Mouse (Mus musculus): ENCODE data around the gene Bco2. TPM values are rescaled to one million over a fixed set of nuclear protein-coding genes. Genes with fewer than 3 reads are reported as not detected.

The Bco2 gene
- polyA plus RNA-seq, 1 experiment from 2014 or later, result 0.63 TPM

DNA sequence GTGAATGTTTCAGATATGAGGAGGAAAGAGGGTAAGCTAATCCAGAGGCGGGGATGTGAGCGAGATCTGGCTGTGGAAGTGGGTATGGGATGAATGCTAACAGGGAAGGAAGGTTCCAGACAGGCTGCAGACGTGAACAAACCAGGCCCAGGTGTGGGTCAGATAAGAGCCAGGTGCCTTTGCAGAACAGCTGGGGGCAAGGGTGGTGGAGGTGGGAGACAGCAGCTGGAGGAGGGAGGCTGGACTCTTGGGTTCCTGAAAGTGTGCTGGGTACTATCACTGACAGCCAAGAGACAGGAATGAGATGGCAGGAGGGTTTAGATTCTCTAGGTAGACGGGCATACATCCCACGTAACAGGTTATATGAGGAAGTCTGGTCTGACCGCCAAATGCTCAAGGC lies 57.9 kb downstream of the Bco2 start:
- ATAC-seq (replicated peaks; ENCODE audit: low FRiP score) (no peak), DNase-seq (ENCODE audit: low spot score) (no peak)
- no peaks in the 10 kb centered on the region for H3K9me3 ChIP-seq (ENCODE audit: control insufficient read depth, low read length)
- no peaks in the 10 kb centered on the region for H3K36me3 ChIP-seq (ENCODE audit: control insufficient read depth, insufficient read depth, low read length)
- H3K27me3 ChIP-seq (ENCODE audit: control insufficient read depth, insufficient read depth, low read length), result no peaks in the 10 kb centered on the region
- H3K4me1 ChIP-seq (replicated peaks; ENCODE audit: control insufficient read depth, insufficient read depth, low read length), result no peaks in the 10 kb centered on the region; the same call in 1 of the 2 replicates
- WGBS, result 76% methylated on average over 6 of the region's 6 CpGs
- H3K4me2 ChIP-seq (ENCODE audit: low read depth, low read length, severe bottlenecking), result no peak overlapping the region
- H3K27ac ChIP-seq (ENCODE audit: low read depth, low read length), result no peak overlapping the region
- H3K9ac ChIP-seq (ENCODE audit: low read length), result no peak overlapping the region
- no peak overlapping the region for H3K4me3 ChIP-seq (ENCODE audit: low read depth, low read length)

DNA sequence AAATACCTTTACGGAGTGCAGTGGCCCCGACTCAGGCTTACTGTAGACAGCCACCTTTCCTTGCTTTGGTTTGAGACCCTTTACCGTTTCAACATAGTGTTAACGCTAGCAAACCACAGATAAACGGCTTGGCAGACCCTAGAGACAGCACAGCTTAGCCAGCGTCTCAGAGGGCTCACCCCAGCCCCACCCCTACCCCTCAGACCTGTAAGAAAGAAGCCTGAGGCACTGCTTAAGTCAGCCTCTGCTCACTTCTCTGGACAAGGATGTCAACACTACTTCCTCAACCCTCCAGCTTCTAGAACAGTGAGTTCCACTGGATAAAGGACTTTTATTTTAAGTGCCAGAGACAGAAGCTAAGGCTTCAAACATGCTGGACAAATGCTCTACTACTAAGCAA lies 58.4 kb downstream of the Bco2 start:
- no peaks in the 10 kb centered on the region for H3K27me3 ChIP-seq (ENCODE audit: control insufficient read depth, insufficient read depth, low read length)
- H3K9me3 ChIP-seq (ENCODE audit: control insufficient read depth, low read length), result no peaks in the 10 kb centered on the region
- H3K27ac ChIP-seq (ENCODE audit: low read depth, low read length), result no peak overlapping the region
- H3K4me3 ChIP-seq (ENCODE audit: low read depth, low read length), result no peak overlapping the region
- 20% methylated on average over 6 of the region's 6 CpGs for WGBS
- no peak overlapping the region for H3K4me2 ChIP-seq (ENCODE audit: low read depth, low read length, severe bottlenecking)
- H3K9ac ChIP-seq (ENCODE audit: low read length), result 0 out of 2 replicates have a peak overlapping the region, but pooled peaks have one; percentile 4
- DNase-seq (ENCODE audit: low spot score) (no peak), ATAC-seq (replicated peaks; ENCODE audit: low FRiP score) (no peak)
- H3K36me3 ChIP-seq (ENCODE audit: control insufficient read depth, insufficient read depth, low read length), result no peaks in the 10 kb centered on the region
- H3K4me1 ChIP-seq (replicated peaks; ENCODE audit: control insufficient read depth, insufficient read depth, low read length), result no peaks in the 10 kb centered on the region; the same call in 1 of the 2 replicates

DNA sequence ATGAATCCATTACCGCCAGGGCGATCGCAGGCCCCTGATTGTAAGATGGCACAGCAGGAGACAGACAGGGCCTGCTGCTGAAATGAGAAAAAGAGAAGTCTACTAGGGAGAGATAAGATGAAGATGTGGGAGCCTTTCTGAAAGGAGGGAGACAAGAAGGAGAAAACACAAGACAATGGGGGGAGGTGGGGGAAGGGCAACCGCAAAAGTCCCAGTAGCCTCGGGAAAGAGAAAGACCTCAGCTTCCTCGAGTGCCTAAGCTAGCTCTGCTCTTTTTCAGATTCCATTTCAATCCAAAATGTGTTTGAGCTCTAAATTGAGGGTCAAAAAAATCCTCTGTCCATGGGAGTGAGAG lies 58.9 kb downstream of the Bco2 start:
- Histone ChIP-seq H3K9ac (ENCODE audit: low read length) (0 out of 2 replicates have a peak overlapping the region, but pooled peaks have one; percentile 4), H3K36me3 (ENCODE audit: control insufficient read depth, insufficient read depth, low read length) (no peaks in the 10 kb centered on the region), H3K27ac (ENCODE audit: low read depth, low read length) (no peak overlapping the region), H3K4me1 (replicated peaks; ENCODE audit: control insufficient read depth, insufficient read depth, low read length) (no peaks in the 10 kb centered on the region; the same call in 1 of the 2 replicates), H3K27me3 (ENCODE audit: control insufficient read depth, insufficient read depth, low read length) (no peaks in the 10 kb centered on the region), H3K4me3 (ENCODE audit: low read depth, low read length) (no peak overlapping the region), H3K4me2 (ENCODE audit: low read depth, low read length, severe bottlenecking) (no peak overlapping the region), H3K9me3 (ENCODE audit: control insufficient read depth, low read length) (no peaks in the 10 kb centered on the region)
- 21% methylated on average over 6 of the region's 6 CpGs for WGBS
- DNase-seq (ENCODE audit: low spot score) (no peak), ATAC-seq (replicated peaks; ENCODE audit: low FRiP score) (no peak)

DNA sequence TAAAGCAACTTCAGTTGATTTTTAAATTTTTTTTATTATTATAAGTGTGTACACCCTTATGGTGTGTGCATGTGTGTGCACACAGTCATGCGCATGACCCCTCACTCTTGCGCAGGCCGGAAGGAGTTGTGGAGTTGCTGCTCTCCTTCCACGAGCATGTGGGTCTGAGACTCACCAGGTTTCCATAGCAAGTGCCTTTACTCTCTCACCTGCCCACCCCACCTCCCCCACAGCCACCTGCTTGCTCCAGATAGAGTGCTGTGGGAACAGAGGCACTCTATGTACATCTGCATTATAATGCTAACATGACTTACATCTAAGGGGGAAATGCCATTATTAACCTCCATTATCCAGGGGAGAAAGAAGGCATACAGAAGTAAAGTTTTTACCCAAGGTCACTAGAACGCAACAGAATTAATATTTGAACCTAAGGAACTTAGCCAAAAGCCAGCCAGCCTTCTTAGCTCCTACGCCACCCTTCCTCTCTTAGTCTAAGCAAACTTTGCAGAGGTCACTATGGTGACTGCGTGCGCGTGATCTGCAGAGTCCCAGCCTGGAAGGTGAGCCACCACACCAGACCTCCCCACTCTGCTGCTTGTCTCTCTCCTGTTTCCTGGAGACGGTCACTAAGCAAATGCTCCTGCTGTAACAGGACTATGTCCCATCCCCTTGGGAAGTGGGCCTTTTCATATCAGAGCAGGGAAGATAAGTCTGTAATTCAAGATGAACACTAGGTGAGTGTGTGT lies 59.4 kb downstream of the Bco2 start:
- Histone ChIP-seq H3K4me1 (replicated peaks; ENCODE audit: control insufficient read depth, insufficient read depth, low read length) (no peaks in the 10 kb centered on the region; the same call in 1 of the 2 replicates), H3K36me3 (ENCODE audit: control insufficient read depth, insufficient read depth, low read length) (no peaks in the 10 kb centered on the region), H3K4me2 (ENCODE audit: low read depth, low read length, severe bottlenecking) (no peak overlapping the region), H3K27ac (ENCODE audit: low read depth, low read length) (no peak overlapping the region), H3K9me3 (ENCODE audit: control insufficient read depth, low read length) (no peaks in the 10 kb centered on the region), H3K4me3 (ENCODE audit: low read depth, low read length) (no peak overlapping the region), H3K27me3 (ENCODE audit: control insufficient read depth, insufficient read depth, low read length) (no peaks in the 10 kb centered on the region), H3K9ac (ENCODE audit: low read length) (no peak overlapping the region)
- ATAC-seq (replicated peaks; ENCODE audit: low FRiP score), result no peak
- WGBS, result 68% methylated on average over 10 of the region's 10 CpGs
- no peak for DNase-seq (ENCODE audit: low spot score)

DNA sequence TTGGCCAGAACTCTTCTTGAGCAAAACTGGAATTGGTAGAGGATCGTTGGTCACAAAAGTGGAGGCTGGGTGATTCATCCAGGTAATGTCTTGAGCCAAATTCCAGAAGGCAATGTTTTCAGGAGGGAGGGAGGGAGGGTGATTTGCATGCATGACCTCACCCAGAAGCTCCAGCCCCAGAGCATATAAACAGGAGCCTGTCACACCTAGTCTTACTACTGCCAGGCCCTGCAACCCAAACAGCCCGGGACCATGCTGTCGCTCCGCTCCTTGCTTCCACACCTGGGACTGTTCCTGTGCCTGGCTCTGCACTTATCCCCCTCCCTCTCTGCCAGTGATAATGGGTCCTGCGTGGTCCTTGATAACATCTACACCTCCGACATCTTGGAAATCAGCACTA lies 60.7 kb downstream of the Bco2 start, which contains the start of gene Plet1:
Gene Plet1, plus strand, starts transcription at position 215 of the 400 bp plus-strand sequence.
- H3K27ac ChIP-seq (ENCODE audit: low read depth, low read length), result no peak within 1 kb of the TSS
- H3K9me3 ChIP-seq (ENCODE audit: control insufficient read depth, low read length), result no peaks in the 10 kb centered on the region
- DNase-seq (ENCODE audit: low spot score), result no peak
- no peak within 1 kb of the TSS for H3K4me2 ChIP-seq (ENCODE audit: low read depth, low read length, severe bottlenecking)
- ATAC-seq (replicated peaks; ENCODE audit: low FRiP score), result no peak
- H3K9ac ChIP-seq (ENCODE audit: low read length), result no peak within 1 kb of the TSS
- 85% methylated on average over 6 of the region's 6 CpGs for WGBS
- no peaks in the 10 kb centered on the region for H3K36me3 ChIP-seq (ENCODE audit: control insufficient read depth, insufficient read depth, low read length)
- no peak within 1 kb of the TSS for H3K4me3 ChIP-seq (ENCODE audit: low read depth, low read length)
- no peaks in the 10 kb centered on the region for H3K27me3 ChIP-seq (ENCODE audit: control insufficient read depth, insufficient read depth, low read length)
- no peaks in the 10 kb centered on the region; the same call in 1 of the 2 replicates for H3K4me1 ChIP-seq (replicated peaks; ENCODE audit: control insufficient read depth, insufficient read depth, low read length)

DNA sequence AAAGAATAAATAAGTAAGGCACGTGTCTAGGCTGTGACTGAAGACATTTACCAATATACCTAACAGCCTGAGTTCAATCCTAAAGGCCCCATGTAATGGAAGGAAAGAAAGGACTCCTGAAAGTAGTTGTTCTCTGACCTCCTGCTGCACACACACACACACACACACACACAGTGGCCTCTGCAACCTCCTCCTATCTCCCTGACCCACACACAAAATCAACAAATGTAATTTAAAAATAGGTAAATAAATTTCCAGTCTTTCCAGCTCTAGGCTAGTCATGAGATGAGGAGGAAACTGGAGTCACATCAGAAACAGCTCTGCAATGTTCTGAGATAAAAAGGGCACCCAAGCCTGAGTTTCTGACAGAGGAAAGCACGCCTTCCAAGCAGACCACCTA lies 61.2 kb downstream of the Bco2 start:
- H3K4me1 ChIP-seq (replicated peaks; ENCODE audit: control insufficient read depth, insufficient read depth, low read length), result no peaks in the 10 kb centered on the region; the same call in 1 of the 2 replicates
- H3K4me3 ChIP-seq (ENCODE audit: low read depth, low read length), result no peak overlapping the region
- no peak overlapping the region for H3K9ac ChIP-seq (ENCODE audit: low read length)
- no peaks in the 10 kb centered on the region for H3K36me3 ChIP-seq (ENCODE audit: control insufficient read depth, insufficient read depth, low read length)
- H3K4me2 ChIP-seq (ENCODE audit: low read depth, low read length, severe bottlenecking), result no peak overlapping the region
- H3K27ac ChIP-seq (ENCODE audit: low read depth, low read length), result no peak overlapping the region
- ATAC-seq (replicated peaks; ENCODE audit: low FRiP score) (no peak), DNase-seq (ENCODE audit: low spot score) (no peak)
- WGBS, result 72% methylated on average over 2 of the region's 2 CpGs
- no peaks in the 10 kb centered on the region for H3K27me3 ChIP-seq (ENCODE audit: control insufficient read depth, insufficient read depth, low read length)
- H3K9me3 ChIP-seq (ENCODE audit: control insufficient read depth, low read length), result no peaks in the 10 kb centered on the region

DNA sequence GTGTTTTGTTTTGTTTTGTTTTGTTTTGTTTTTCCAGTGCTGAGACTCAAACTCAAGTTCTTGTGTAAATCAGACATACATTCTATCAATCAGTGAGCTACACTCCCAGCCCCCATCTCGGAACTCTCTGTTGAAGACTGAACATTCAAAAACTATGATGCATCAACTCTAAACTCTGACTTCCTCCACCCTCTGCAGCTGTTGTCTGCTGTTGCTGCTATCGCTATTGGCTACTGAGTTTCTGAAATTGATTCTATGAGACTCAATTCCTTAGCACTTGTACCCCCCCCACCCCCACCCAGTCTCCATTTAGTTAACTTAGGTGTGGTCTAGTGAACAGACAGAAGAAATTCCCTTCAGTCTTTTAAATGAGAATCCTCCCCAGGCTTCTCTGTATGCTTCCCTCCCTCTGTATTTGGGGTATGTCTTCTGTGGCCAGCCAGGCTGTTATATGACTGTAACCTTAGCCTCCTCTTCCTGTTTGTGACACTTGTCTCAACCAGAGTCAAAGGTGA lies 63.4 kb downstream of the Bco2 start:
- H3K9me3 ChIP-seq (ENCODE audit: control insufficient read depth, low read length), result no peaks in the 10 kb centered on the region
- 80% methylated on average over 2 of the region's 2 CpGs for WGBS
- H3K4me3 ChIP-seq (ENCODE audit: low read depth, low read length), result no peak overlapping the region
- no peaks in the 10 kb centered on the region for H3K36me3 ChIP-seq (ENCODE audit: control insufficient read depth, insufficient read depth, low read length)
- no peak overlapping the region for H3K27ac ChIP-seq (ENCODE audit: low read depth, low read length)
- no peak for DNase-seq (ENCODE audit: low spot score)
- H3K9ac ChIP-seq (ENCODE audit: low read length), result no peak overlapping the region
- no peak overlapping the region for H3K4me2 ChIP-seq (ENCODE audit: low read depth, low read length, severe bottlenecking)
- H3K27me3 ChIP-seq (ENCODE audit: control insufficient read depth, insufficient read depth, low read length), result no peaks in the 10 kb centered on the region
- ATAC-seq (replicated peaks; ENCODE audit: low FRiP score), result no peak
- H3K4me1 ChIP-seq (replicated peaks; ENCODE audit: control insufficient read depth, insufficient read depth, low read length), result no peaks in the 10 kb centered on the region; the same call in 1 of the 2 replicates

DNA sequence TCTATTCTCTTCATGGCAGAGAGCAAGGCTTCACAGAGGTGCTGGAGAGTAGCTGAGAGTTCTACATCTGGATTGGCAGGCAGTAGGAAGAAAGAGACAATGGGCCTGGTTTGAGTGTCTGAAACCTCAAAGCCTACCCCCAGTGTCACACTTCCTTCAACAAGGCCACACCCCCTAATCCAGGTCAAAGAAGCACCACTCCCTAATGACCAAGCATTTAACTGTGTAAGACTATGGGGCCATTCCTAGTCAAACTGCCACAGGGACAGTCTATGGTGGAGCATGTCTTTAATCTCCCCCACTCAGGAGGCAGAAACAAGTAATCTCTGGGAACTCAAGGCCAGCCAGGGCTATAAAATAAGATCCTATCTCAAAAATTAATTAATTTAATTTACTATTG lies 64.1 kb downstream of the Bco2 start:
- no peak for DNase-seq (ENCODE audit: low spot score)
- H3K36me3 ChIP-seq (ENCODE audit: control insufficient read depth, insufficient read depth, low read length), result no peaks in the 10 kb centered on the region
- no peak overlapping the region for H3K27ac ChIP-seq (ENCODE audit: low read depth, low read length)
- no peak overlapping the region for H3K9ac ChIP-seq (ENCODE audit: low read length)
- no peaks in the 10 kb centered on the region for H3K27me3 ChIP-seq (ENCODE audit: control insufficient read depth, insufficient read depth, low read length)
- ATAC-seq (replicated peaks; ENCODE audit: low FRiP score), result no peak
- no peaks in the 10 kb centered on the region; the same call in 1 of the 2 replicates for H3K4me1 ChIP-seq (replicated peaks; ENCODE audit: control insufficient read depth, insufficient read depth, low read length)
- H3K4me2 ChIP-seq (ENCODE audit: low read depth, low read length, severe bottlenecking), result no peak overlapping the region
- no peaks in the 10 kb centered on the region for H3K9me3 ChIP-seq (ENCODE audit: control insufficient read depth, low read length)
- H3K4me3 ChIP-seq (ENCODE audit: low read depth, low read length), result no peak overlapping the region

DNA sequence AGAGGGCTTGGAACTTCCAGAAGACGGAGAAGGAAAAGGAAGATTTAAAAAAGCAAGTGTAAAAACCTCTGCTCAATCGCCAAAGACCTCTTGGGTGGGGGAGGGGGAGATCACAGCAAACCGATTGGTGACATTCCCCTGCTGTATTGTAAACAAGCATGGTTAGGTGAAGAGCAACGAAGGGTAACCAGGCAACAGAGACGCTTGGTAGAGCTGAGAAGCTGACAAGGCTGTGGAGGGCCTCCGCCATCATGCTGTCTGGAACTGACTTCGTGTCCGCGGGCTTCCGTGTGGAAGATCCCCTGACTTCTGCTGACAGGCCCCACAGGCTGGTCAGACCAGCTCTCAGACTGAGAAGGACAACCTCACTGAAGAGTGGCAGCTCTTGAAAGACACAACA lies 69.5 kb downstream of the Bco2 start:
- H3K27ac ChIP-seq (ENCODE audit: low read depth, low read length), result no peak overlapping the region
- H3K9me3 ChIP-seq (ENCODE audit: control insufficient read depth, low read length), result no peaks in the 10 kb centered on the region
- no peak overlapping the region for H3K4me3 ChIP-seq (ENCODE audit: low read depth, low read length)
- H3K4me1 ChIP-seq (replicated peaks; ENCODE audit: control insufficient read depth, insufficient read depth, low read length), result no peaks in the 10 kb centered on the region
- no peak overlapping the region for H3K9ac ChIP-seq (ENCODE audit: low read length)
- H3K4me2 ChIP-seq (ENCODE audit: low read depth, low read length, severe bottlenecking), result peak overlapping the region; percentile 24; the same call in 1 of the 2 replicates
- 9% methylated on average over 10 of the region's 10 CpGs for WGBS
- H3K36me3 ChIP-seq (ENCODE audit: control insufficient read depth, insufficient read depth, low read length), result no peaks in the 10 kb centered on the region
- DNase-seq (ENCODE audit: low spot score) (no peak), ATAC-seq (replicated peaks; ENCODE audit: low FRiP score) (0 out of 2 replicates have a peak, but pooled peaks have one; percentile 27)
- H3K27me3 ChIP-seq (ENCODE audit: control insufficient read depth, insufficient read depth, low read length), result no peaks in the 10 kb centered on the region
